Mouse (Mus musculus): ENCODE results near the gene Hdac7.
"Not testable (repeated sequence)": the region's sequence is repeated elsewhere in the genome, so short reads cannot be mapped to it uniquely, and the experiment has no call there.

Gene Hdac7

GRCm38 (mm10) chr15:97844037-97845034 lies at the start of gene Hdac7:
Gene Hdac7 (minus strand): TSS chr15:97844502.
- no peak for DNase-seq (ENCODE audit: low read depth in 1 of 2, low spot score in 2 of 2)

DNA sequence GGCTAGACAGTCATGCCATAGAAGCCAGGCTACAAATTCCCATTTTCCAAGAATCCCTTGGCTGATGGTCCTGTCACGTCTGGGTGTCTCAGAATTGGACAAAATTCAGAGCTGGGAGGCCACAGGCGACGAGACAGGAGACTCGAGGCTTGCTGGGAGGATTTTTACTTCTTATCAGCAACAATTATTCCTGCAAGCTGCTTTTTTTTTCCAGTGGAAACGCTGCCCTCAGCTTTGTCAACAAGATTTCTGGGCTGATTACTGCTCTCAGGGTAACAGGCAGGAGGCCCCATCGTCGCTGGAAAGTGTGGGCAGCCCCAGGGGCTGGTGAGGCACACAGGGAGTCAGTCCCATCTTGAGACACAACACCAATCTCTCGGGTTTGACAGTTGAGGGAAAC lies 48.2 kb upstream of the Hdac7 start:
- no peak for DNase-seq (ENCODE audit: low read depth in 1 of 2, low spot score in 2 of 2)

GRCm38 (mm10) chr15:97890450-97890849 lies 46.1 kb upstream of the Hdac7 start:
- DNase-seq (ENCODE audit: low read depth in 1 of 2, low spot score in 2 of 2) = no peak

GRCm38 (mm10) chr15:97890017-97890416 lies 45.7 kb upstream of the Hdac7 start:
- no peak for DNase-seq (ENCODE audit: low read depth in 1 of 2, low spot score in 2 of 2)

DNA sequence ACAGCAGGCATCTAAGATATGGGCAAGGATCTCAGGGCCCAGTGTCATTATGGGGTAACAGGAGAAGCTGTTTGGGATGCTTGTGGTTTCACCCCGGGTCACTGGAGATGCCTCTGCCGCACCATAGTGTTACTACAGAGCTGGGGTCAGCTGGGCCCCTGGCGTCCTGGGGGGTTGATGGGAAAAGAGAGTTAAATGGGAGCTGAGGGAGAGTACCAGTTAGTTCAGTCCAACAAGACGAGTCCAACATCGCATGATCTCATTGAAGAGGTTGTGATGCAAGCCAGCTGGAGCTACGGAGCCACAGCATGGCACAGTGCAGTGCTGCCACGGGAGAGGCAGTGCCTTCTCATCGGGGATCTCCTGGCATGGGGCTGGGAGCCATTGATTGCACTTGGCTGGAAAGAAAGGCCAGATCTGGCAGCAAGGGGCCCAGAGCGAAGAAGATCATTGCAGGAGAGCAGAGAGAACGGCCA lies 43.3 kb upstream of the Hdac7 start:
- no peak for DNase-seq (ENCODE audit: low read depth in 1 of 2, low spot score in 2 of 2)

DNA sequence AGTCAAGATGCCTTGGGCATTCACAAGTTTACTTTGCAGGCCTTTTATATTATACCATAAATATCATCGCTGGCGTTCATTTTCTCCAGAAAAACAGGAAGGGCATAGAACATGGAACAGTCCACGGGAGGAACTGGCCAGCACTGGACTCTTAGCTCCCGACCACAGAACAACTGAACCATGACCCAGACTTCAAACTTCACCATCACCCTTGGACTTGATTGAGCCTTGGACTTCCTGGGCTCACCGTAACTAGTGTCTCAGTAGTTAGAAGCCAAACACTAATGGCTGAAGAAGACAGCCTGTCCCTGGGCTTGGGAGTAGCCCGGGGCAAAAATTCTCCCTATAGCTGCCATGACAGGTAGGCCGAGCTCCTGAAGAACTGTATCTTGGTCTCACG lies 37.1 kb upstream of the Hdac7 start:
- DNase-seq (ENCODE audit: low read depth in 1 of 2, low spot score in 2 of 2) = no peak

- no peak for DNase-seq (ENCODE audit: low read depth in 1 of 2, low spot score in 2 of 2)
Observed at GRCm38 (mm10) chr15:97880441-97880840, 36.1 kb upstream of the Hdac7 start.

DNA sequence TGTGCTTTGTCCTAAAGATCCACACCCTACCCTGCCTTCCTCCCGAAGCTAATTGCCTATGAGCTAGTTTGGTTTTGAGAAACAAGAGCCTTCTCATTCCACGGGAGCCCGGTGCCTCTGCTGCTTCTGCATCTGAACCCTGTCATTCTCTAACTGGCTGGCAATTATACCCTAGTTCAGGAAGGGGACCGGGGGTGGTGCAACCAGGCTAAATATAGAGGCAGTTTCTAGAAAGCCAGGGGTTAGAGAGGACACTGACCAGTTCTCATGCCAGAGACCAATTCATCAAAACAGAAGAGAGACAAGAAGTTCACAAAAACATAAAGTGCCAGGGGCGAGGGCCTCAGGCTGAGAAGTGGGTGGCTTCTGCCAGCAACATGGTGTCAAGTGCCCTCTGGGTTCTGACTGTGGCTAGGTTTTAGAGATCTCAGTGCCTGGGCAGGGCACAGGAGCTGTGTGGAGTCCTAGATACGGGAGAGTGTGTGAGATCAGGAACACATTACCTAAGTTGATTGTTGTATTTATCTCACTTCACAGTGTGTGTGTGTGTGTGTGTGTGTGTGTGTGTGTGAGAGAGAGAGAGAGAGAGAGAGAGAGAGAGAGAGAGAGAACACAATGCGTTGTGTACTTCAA lies 34.5 kb upstream of the Hdac7 start:
- no peak for DNase-seq (ENCODE audit: low read depth in 1 of 2, low spot score in 2 of 2)

GRCm38 (mm10) chr15:97875784-97876183 lies 31.5 kb upstream of the Hdac7 start:
- DNase-seq (ENCODE audit: low read depth in 1 of 2, low spot score in 2 of 2) = no peak

DNA sequence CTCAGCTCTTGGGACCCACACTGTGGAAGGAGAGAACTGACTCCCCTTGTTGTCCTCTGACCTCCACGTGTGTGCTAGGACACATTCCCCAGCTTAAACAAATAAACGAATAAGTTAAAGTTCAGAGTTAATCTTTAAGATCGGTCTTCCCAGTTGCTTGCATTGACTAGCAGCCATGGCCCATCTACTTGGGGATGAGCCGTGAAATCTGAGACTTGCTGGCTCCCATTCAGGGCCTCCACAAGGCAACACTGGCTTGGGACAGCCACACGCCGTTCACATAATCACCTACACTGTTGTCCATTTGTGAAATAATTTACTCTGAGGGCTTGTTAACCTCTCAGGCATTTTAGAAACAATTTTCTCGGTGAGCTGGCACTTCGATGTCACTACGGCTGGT lies 29.4 kb upstream of the Hdac7 start:
- no peak for DNase-seq (ENCODE audit: low read depth in 1 of 2, low spot score in 2 of 2)

GRCm38 (mm10) chr15:97872161-97872560 lies 27.9 kb upstream of the Hdac7 start:
- DNase-seq (ENCODE audit: low read depth in 1 of 2, low spot score in 2 of 2) = no peak

- DNase-seq (ENCODE audit: low read depth in 1 of 2, low spot score in 2 of 2) = no peak
Observed at GRCm38 (mm10) chr15:97871055-97872030, 27.0 kb upstream of the Hdac7 start.

DNA sequence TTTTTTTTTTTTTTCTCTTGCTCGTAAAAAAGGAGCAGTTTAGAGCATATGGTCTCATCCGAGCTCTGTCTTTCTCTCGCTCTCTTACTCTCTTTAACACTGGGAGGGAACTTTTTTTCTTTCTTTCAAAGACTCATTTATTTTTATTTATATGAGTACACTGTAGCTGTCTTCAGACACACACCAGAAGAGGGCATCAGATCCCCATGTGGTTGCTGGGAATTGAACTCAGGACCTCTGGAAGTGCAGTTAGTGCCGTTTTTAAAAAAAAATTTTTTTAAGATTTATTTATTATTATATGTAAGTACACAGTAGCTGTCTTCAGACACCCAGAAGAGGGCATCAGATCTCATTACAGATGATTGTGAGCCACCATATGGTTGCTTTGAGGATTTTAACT lies 25.8 kb upstream of the Hdac7 start:
- DNase-seq (ENCODE audit: low read depth in 1 of 2, low spot score in 2 of 2) = not testable (repeated sequence)

GRCm38 (mm10) chr15:97868985-97869384 lies 24.7 kb upstream of the Hdac7 start:
- DNase-seq (ENCODE audit: low read depth in 1 of 2, low spot score in 2 of 2) = no peak

- DNase-seq (ENCODE audit: low read depth in 1 of 2, low spot score in 2 of 2) = no peak
Observed at GRCm38 (mm10) chr15:97865988-97866387, 21.7 kb upstream of the Hdac7 start.

DNA sequence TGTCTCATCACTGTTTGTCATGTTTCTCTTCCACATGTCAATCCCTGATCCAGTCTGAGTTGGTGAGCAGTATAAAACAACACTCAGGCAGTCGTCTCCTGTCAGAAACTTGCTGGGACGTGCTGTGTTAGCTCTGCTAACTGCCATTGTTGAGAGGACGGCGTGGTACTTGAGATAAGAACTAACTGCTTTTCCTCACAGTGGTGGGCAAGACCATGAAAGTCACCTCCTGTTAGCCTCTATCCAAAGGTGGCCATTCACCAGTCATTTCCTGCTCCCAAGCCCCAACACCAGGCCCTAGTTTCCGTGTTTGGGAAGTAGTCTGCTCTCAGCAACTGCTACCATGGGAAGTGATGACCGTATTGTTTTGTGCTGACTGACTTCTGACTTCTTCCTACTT lies 20.9 kb upstream of the Hdac7 start:
- DNase-seq (ENCODE audit: low read depth in 1 of 2, low spot score in 2 of 2) = no peak

- DNase-seq (ENCODE audit: low read depth in 1 of 2, low spot score in 2 of 2) = no peak
Observed at GRCm38 (mm10) chr15:97864361-97865045, 20.2 kb upstream of the Hdac7 start.

DNA sequence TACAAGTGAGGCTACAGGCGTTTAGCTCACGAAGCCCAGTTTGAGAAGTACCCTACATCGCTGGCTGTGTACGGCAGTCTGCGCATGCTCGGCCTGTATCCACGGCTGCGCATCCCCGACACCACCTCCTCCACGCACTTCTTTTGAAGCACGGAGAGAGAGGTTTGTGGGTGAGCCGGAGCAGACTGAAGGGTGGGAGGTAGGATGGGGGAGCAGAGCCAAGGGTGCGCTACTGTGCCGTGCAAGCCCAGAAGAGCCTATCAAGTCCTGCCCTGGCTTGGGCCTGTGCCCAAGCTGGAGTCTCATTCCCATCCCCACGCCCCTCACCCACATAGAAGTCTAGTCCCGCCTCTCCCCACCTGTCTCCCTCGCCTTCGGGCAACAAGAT lies 19.2 kb upstream of the Hdac7 start:
- no peak for DNase-seq (ENCODE audit: low read depth in 1 of 2, low spot score in 2 of 2)

- DNase-seq (ENCODE audit: low read depth in 1 of 2, low spot score in 2 of 2) = no peak
Observed at GRCm38 (mm10) chr15:97862881-97863493, 18.7 kb upstream of the Hdac7 start.

DNA sequence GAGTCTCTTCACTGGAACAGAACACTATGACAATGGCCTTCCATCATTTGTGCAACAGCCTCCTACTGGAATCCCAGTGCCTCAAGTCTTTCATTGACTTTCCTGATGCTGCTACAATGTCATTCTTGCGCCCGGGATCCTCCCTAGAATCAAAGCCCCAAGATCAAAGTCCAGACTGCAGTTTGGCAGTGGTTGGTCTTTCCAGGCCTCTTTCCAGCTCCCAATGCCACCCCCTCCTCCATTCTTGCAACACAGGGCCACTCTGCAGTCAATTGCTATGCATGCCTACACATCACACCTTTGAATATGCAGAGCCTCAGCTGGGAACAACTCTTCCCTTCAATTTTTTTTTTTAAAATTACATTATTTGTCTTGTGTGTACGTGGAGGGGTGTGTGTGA lies 16.1 kb upstream of the Hdac7 start:
- DNase-seq (ENCODE audit: low read depth in 1 of 2, low spot score in 2 of 2) = no peak
